Mouse (Mus musculus) midbrain, embryonic 11.5 days (tissue): Measurements from ENCODE around the gene Casc4. TPM values are rescaled to one million over a fixed set of nuclear protein-coding genes. Genes with fewer than 3 reads are reported as not detected.

Source experiments
- ATAC-seq: fragments of 200-750 bp; cut with Nextera tagmentation; 2 replicates; pipeline ENCODE4 v1.8.0; 2017; ENCODE audit warnings: moderate TSS enrichment, moderate library complexity; ENCODE audit not compliant: low FRiP score
- DNase-seq: peaks from one replicate; pipeline ENCODE4 v3.0.0; 2015; ENCODE audit warnings: low spot score; ENCODE audit errors: missing footprints
- H3K27ac ChIP-seq: fragments of 300-500 bp; sonication (generic); 2 replicates; pipeline ENCODE4 v1.5.1; 2014; ENCODE audit warnings: low read depth, low read length
- H3K27me3 ChIP-seq: fragments of 300-500 bp; sonication (generic); 2 replicates; pipeline ENCODE4 v1.6.1; 2014; ENCODE audit warnings: mild to moderate bottlenecking, low read length, moderate library complexity, mixed read lengths; ENCODE audit not compliant: control insufficient read depth, insufficient read depth
- H3K36me3 ChIP-seq: fragments of 300-500 bp; sonication (generic); 2 replicates; pipeline ENCODE4 v1.6.1; 2014; ENCODE audit warnings: mild to moderate bottlenecking, low read length, moderate library complexity, mixed read lengths; ENCODE audit not compliant: control insufficient read depth, insufficient read depth
- H3K4me1 ChIP-seq: fragments of 300-500 bp; sonication (generic); 2 replicates; pipeline ENCODE4 v1.6.1; 2014; ENCODE audit warnings: low read length; ENCODE audit not compliant: control insufficient read depth, insufficient read depth
- H3K4me2 ChIP-seq: fragments of 300-500 bp; sonication (generic); 2 replicates; pipeline ENCODE4 v1.6.1; 2014; ENCODE audit warnings: mild to moderate bottlenecking, moderate library complexity
- H3K4me3 ChIP-seq: fragments of 300-500 bp; sonication (generic); 2 replicates; pipeline ENCODE4 v1.5.1; 2014; ENCODE audit warnings: low read depth, low read length
- H3K9ac ChIP-seq: fragments of 300-500 bp; sonication (generic); 2 replicates; pipeline ENCODE4 v1.6.1; 2014; ENCODE audit warnings: low read length
- H3K9me3 ChIP-seq: fragments of 300-500 bp; sonication (generic); 2 replicates; pipeline ENCODE4 v1.6.1; 2016; ENCODE audit warnings: low read length; ENCODE audit not compliant: control insufficient read depth
- WGBS: fragments of 180-500 bp; shearing (Covaris S2); extraction: QIAGEN DNeasy Blood & Tissue Kit; methylation state at CpG from one replicate; pipeline ENCODE4 v1.1.7; 2014; 5-methylcytosine and 5-hydroxymethylcytosine counted together
- polyA plus RNA-seq: library from polyadenylated mRNA; unstranded; fragments of >200 nt; fragmentation: Nextera tagmentation; extraction: Ambion mirVana; gene quantifications from 2 replicates; pipeline ENCODE4 v1.2.1, GENCODE M21; 2014

Casc4 gene
- polyA plus RNA-seq, 1 experiment from 2014 or later: 17.2 TPM

DNA sequence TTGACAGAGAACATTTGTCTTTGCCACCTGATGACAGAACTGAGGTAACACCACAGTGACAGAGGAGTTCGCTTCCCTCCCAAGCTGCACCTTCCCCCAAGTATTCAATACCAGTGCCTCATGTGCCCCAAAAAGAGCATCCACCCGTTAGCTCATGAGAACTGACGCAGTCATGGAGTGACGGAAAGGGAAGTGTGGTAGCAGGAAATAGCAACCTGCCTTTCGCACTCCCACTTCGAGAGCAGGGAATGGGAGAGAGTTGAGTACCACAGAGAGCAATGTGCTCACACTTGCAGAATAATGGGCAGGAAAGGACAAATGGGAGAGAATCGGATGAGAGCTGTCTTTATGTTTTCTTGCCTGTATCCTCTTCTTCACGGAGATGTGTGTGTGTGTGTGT is 20.7 kb upstream of the Casc4 start:
- no peak overlapping the region for H3K9ac ChIP-seq
- H3K4me3 ChIP-seq: no peak overlapping the region
- H3K4me2 ChIP-seq: no peak overlapping the region
- no peak overlapping the region for H3K27ac ChIP-seq
- H3K27me3 ChIP-seq: 0 out of 2 replicates have a peak, but pooled peaks cover 2% of the 10 kb centered on the region
- DNase-seq (no peak), ATAC-seq (no peak)
- no peaks in the 10 kb centered on the region for H3K4me1 ChIP-seq
- H3K9me3 ChIP-seq: no peaks in the 10 kb centered on the region
- WGBS: 79% methylated on average over 8 of the region's 8 CpGs
- no peaks in the 10 kb centered on the region for H3K36me3 ChIP-seq

DNA sequence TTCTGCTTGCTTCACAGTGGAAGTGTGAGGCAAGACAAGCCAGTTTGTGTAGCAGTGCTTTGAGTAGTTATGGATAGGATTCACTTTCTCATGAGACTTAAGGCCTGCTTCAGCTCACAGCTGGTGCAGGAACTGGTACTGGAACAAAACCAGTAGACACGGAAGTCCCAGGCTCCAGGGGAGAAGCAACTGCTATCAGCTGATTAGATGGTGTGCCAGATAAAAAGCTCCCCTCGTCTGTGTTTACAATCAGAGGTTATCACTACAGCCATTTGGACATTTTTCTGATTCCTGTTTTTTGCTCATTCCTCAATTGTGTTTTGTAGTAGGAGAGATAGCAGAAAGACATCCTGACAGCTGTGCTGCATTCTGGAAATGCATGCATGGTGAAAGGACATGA is 14.7 kb upstream of the Casc4 start:
- WGBS: 77% methylated on average over 2 of the region's 2 CpGs
- no peaks in the 10 kb centered on the region for H3K9me3 ChIP-seq

DNA sequence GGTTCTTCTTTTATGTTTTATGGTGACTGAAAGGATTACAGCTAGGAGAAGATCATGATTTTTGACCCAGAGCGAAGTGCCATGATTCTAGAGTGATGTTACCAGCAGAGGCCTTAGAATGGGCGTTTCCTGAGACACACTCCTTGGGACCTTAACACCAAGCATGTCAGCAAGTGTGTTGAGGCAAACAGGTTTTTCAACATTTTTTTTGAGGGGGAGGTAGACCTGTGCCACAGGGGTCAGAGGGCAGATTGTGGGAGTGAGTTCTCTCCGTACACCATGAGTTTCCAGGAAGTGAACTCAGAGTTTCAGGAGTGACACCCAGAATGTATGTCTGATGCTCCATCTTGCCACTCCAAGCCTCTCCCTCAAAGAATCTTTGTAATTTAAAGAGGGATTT is 12.8 kb upstream of the Casc4 start:
- Histone ChIP-seq H3K4me2 (no peak overlapping the region), H3K9ac (no peak overlapping the region), H3K4me1 (no peaks in the 10 kb centered on the region), H3K36me3 (no peaks in the 10 kb centered on the region), H3K27me3 (peaks cover 21% of the 10 kb centered on the region), H3K4me3 (no peak overlapping the region), H3K9me3 (no peaks in the 10 kb centered on the region), H3K27ac (no peak overlapping the region)
- no peak for ATAC-seq
- no peak for DNase-seq
- 85% methylated on average over 3 of the region's 3 CpGs for WGBS

More for the DNA sequence above, 14.7 kb upstream of the Casc4 start:
- no peaks in the 10 kb centered on the region for H3K4me1 ChIP-seq
- DNase-seq: no peak
- ATAC-seq: no peak
- no peak overlapping the region for H3K4me2 ChIP-seq
- no peak overlapping the region for H3K9ac ChIP-seq
- peaks cover 11% of the 10 kb centered on the region for H3K27me3 ChIP-seq
- no peak overlapping the region for H3K27ac ChIP-seq
- no peaks in the 10 kb centered on the region for H3K36me3 ChIP-seq
- H3K4me3 ChIP-seq: no peak overlapping the region

DNA sequence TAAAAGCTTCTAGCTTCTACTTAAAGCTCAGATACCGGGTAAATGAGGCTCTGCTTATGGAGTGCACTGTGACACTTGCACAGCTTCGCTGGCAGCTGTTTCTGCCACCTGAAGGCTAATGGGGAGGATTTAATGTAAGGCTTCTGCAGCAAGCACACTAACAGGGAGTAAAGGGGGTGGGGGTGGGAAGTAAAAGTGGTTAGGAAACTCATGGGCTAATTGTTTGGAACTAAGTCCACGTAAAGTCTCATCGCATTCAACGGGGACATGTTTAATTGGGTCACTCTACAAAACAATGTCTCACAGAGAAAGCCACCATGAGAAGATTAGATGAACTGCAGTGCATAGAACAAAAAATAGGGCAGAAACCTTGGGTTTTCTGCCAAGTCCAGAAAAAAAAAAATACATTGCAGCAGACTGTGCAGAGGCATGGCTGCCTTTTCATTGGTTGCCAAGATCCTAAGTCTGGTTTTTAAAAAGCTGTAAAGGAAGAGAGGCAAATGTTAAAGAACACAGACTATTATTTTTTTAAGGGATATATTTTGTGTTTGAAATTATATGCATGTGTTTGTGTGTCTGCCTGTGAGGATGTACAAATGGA is 7.3 kb upstream of the Casc4 start:
- DNase-seq: no peak
- Histone ChIP-seq H3K9me3 (no peaks in the 10 kb centered on the region), H3K4me1 (no peaks in the 10 kb centered on the region), H3K27me3 (peaks cover 49% of the 10 kb centered on the region), H3K9ac (no peak overlapping the region), H3K36me3 (no peaks in the 10 kb centered on the region), H3K4me2 (no peak overlapping the region), H3K4me3 (no peak overlapping the region), H3K27ac (no peak overlapping the region)
- ATAC-seq: no peak
- WGBS: 69% methylated on average over 5 of the region's 5 CpGs

DNA sequence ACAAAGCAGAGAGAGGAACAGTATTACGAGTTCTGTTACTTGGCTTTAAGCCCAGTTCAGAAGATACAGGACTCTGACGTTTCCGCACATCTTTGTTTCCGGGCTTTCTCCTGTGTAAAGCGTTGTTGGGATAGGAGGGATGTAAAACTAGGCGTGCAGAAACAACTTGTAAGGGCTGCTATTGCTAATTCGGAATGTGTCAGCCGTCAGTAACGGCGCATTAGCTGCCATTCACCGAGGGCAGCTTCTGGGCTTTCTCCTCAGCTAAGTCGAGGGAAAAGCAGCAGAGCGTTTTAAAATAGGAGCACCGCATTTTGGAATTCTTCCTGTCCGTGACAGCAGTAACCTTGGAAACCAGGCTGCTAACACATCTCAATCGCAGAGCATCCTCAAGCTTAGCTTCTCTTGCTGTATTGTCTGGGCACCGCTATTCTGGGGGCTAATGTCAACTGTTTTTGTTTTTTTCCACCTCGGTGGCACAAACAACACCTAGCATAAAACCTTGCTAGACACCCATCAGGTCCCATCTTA is 634 bp upstream of the Casc4 start:
- DNase-seq (no peak), ATAC-seq (peak; percentile 59)
- Histone ChIP-seq H3K27ac (peak overlapping the region; percentile 69), H3K4me1 (no peaks in the 10 kb centered on the region; the same call in 1 of the 2 replicates), H3K36me3 (no peaks in the 10 kb centered on the region), H3K4me2 (peak overlapping the region; percentile 77), H3K9me3 (no peaks in the 10 kb centered on the region), H3K4me3 (peak overlapping the region; percentile 78), H3K27me3 (peaks cover 40% of the 10 kb centered on the region), H3K9ac (peak overlapping the region; percentile 83)
- WGBS: 2% methylated on average over 18 of the region's 18 CpGs

DNA sequence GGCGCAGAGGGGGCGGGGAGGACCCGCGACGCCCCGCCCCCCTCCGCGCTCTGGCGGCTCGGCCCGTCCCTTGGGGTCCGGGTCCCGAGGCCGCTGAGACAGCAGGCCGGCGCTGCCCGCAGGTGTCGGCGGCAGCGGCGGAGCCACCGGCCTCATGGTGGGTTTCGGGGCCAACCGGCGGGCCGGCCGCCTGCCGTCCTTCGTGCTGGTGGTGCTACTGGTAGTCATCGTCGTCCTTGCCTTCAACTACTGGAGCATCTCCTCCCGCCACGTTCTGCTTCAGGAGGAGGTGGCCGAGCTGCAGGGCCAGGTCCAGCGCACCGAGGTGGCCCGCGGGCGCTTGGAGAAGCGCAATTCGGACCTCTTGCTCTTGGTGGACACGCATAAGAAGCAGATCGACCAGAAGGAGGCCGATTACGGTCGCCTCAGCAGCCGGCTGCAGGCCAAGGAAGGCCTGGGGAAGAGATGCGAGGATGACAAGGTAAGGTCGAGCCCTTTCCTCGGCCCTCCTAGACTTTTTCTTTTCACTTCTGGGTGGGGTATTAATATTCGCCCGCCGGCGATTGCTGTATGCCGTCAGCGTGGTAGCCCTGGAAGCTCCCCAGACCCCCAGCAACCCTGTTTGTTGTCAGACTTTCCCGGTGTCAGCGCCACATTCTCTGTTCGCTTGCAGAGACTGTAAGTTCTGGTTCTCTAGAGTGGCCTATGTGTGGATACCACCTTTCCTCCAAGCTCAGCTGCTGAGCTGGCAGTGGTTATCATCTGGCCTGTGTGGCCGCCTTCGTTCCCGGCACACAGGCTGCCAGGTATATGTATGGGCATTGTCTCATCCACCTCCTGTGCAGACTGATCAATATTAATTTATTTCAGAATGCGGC is 520 bp downstream of the Casc4 start:
- peak overlapping the region; percentile 77 for H3K4me2 ChIP-seq
- H3K4me3 ChIP-seq: peak overlapping the region; percentile 78
- 2% methylated on average over 62 of the region's 63 CpGs for WGBS
- H3K4me1 ChIP-seq: no peaks in the 10 kb centered on the region; the same call in 1 of the 2 replicates
- H3K27me3 ChIP-seq: peaks cover 39% of the 10 kb centered on the region
- ATAC-seq (peak; percentile 61), DNase-seq (no peak)
- no peaks in the 10 kb centered on the region for H3K9me3 ChIP-seq
- H3K27ac ChIP-seq: peak overlapping the region; percentile 69
- H3K9ac ChIP-seq: peak overlapping the region; percentile 83
- H3K36me3 ChIP-seq: no peaks in the 10 kb centered on the region

DNA sequence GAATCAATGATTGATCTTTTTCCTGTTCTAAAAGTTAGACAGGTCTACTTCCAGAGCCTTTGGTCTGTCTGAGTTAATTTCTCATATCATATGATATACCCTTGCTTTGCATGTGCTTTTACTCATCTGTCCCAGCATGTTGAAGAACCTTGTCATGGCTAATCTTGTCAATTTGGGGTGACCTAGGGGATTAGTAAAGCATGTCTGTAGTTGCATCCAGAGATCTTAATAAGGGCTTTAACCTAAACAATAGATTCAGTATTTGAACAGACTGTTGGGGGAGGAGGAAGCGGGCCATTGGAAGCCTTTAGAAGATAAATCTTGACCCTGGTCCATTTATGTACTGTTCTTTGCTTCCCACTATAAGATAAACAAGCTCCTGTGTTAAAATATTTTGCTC is 12.7 kb downstream of the Casc4 start:
- H3K9me3 ChIP-seq: no peaks in the 10 kb centered on the region
- no peaks in the 10 kb centered on the region for H3K4me1 ChIP-seq
- no peaks in the 10 kb centered on the region for H3K36me3 ChIP-seq
- H3K9ac ChIP-seq: no peak overlapping the region
- H3K27me3 ChIP-seq: no peaks in the 10 kb centered on the region
- H3K4me2 ChIP-seq: no peak overlapping the region
- ATAC-seq: no peak
- WGBS: 83% methylated on average over 1 of the region's 1 CpGs
- no peak overlapping the region for H3K4me3 ChIP-seq
- DNase-seq: peak; percentile 59
- no peak overlapping the region for H3K27ac ChIP-seq

DNA sequence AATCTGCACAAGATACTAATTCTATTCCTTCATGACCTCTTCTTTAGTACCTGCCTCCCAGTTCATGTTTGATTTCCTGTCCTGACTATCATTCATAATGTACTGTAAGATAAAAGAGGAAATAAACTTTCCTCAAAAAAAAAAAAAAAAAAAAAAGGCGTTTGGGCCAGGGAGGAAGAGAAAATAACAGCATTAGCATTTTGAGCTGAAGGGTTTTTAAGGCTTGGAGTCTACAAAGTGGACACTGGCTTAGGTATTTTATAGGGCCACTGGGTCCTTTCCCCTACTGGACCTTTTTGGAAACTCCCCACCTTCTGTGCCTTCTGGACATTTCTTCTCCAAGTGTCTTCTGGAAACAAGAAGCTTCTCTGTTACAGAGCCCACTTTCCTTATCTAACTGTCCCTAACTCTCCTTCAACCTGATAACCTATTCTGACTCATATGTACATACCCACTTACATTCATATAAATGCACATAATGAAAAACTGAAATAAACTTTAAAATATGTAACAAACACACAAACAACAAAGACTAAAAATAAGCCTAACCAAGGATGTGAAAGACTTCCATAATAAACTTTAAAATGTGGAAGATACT is 18.8 kb downstream of the Casc4 start:
- no CpG with 5 or more reads among the region's 1 CpGs for WGBS
- Histone ChIP-seq H3K27ac (no peak overlapping the region), H3K4me3 (no peak overlapping the region), H3K4me1 (no peaks in the 10 kb centered on the region), H3K4me2 (no peak overlapping the region), H3K9ac (no peak overlapping the region), H3K27me3 (no peaks in the 10 kb centered on the region), H3K36me3 (no peaks in the 10 kb centered on the region), H3K9me3 (no peaks in the 10 kb centered on the region)
- ATAC-seq (no peak), DNase-seq (no peak)

DNA sequence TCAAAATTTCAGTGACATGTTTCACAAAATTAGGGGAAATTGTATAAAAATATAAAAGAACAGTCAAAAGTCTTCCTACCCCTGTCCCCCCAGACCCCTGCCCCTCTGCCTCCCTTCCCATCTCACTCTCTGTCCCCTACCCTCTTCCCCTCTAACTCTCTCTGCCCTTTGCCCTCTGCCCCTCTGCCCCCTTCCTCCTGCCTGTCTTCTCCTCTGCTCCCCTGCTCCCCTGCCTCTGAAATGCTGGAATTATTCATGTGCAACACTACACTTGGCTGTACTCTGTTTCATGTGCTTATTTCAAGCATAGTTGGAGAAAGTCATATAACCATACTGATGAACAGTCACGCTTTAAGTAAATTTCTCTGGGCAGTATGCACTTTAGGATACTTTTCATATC is 19.6 kb downstream of the Casc4 start:
- Histone ChIP-seq H3K9ac (no peak overlapping the region), H3K27me3 (no peaks in the 10 kb centered on the region), H3K4me2 (no peak overlapping the region), H3K4me3 (no peak overlapping the region), H3K9me3 (no peaks in the 10 kb centered on the region), H3K27ac (no peak overlapping the region), H3K4me1 (no peaks in the 10 kb centered on the region), H3K36me3 (no peaks in the 10 kb centered on the region)
- DNase-seq (no peak), ATAC-seq (no peak)
- WGBS: 96% methylated on average over 1 of the region's 1 CpGs
